Mouse (Mus musculus): ENCODE measurements around the gene Aldh5a1. TPM values are rescaled to one million over a fixed set of nuclear protein-coding genes. Genes with fewer than 3 reads are reported as not detected.

Aldh5a1 gene
- total and polyA plus RNA-seq, 3 experiments: 9.6 to 28.7 (median 26.7) TPM

- DNase-seq: no peak
- Histone ChIP-seq H3K27ac (no peak overlapping the region), H3K79me2 (replicated peaks; ENCODE audit: control insufficient read depth, insufficient read depth, low read length) (no peaks in the 10 kb centered on the region), H3K4me1 (ENCODE audit: control insufficient read depth, insufficient read depth, low read length) (no peaks in the 10 kb centered on the region; the same call in 1 of the 2 replicates), H3K27me3 (ENCODE audit: control insufficient read depth, insufficient read depth, low read length) (no peaks in the 10 kb centered on the region), H3K9ac (ENCODE audit: low read depth, low read length) (no peak overlapping the region), H3K36me3 (ENCODE audit: control insufficient read depth, insufficient read depth, low read length) (no peaks in the 10 kb centered on the region), H3K4me3 (no peak overlapping the region)
- intact Hi-C loops (cut with DNase I): no loop called here
- WGBS: 76% methylated on average over 12 of the region's 12 CpGs
- no peak for TF ChIP-seq CTCF (IDR thresholded peaks at IDR 0.05)
- TF ChIP-seq POLR2A (IDR thresholded peaks at IDR 0.05; ENCODE audit: insufficient read depth, low read depth, low read length): no peak
- no peak for TF ChIP-seq EP300 (IDR thresholded peaks at IDR 0.05; ENCODE audit: insufficient read depth, low read depth, low read length)
Measured at GRCm38 (mm10) chr13:24861084-24861483, 76.4 kb downstream of the Aldh5a1 start.

GRCm38 (mm10) chr13:24859115-24859514 lies 78.3 kb downstream of the Aldh5a1 start:
- Histone ChIP-seq H3K27me3 (ENCODE audit: control insufficient read depth, insufficient read depth, low read length) (no peaks in the 10 kb centered on the region), H3K4me1 (ENCODE audit: control insufficient read depth, insufficient read depth, low read length) (no peaks in the 10 kb centered on the region; the same call in 1 of the 2 replicates)
- TF ChIP-seq CTCF (IDR thresholded peaks at IDR 0.05) (no peak), EP300 (IDR thresholded peaks at IDR 0.05; ENCODE audit: insufficient read depth, low read depth, low read length) (no peak), POLR2A (IDR thresholded peaks at IDR 0.05; ENCODE audit: insufficient read depth, low read depth, low read length) (no peak)

More at GRCm38 (mm10) chr13:24859115-24859514, 78.3 kb downstream of the Aldh5a1 start:
- H3K4me3 ChIP-seq: no peak overlapping the region
- intact Hi-C loops (cut with DNase I): no loop called here
- DNase-seq: no peak
- H3K79me2 ChIP-seq (replicated peaks; ENCODE audit: control insufficient read depth, insufficient read depth, low read length): no peaks in the 10 kb centered on the region
- no peak overlapping the region for H3K27ac ChIP-seq
- H3K9ac ChIP-seq (ENCODE audit: low read depth, low read length): no peak overlapping the region
- H3K36me3 ChIP-seq (ENCODE audit: control insufficient read depth, insufficient read depth, low read length): no peaks in the 10 kb centered on the region

Other genes with a start within 250 kb of the Aldh5a1 start
- gene Armh2, start 196.4 kb downstream of the Aldh5a1 start, total RNA-seq (2021): not detected
- not detected in 2 replicates for gene Armh2, start 196.4 kb downstream of the Aldh5a1 start, polyA plus RNA-seq (2012; rRNA removed)
- 10 to 100 TPM; 45.9 to 72.3 TPM for gene Gmnn, start 175.7 kb downstream of the Aldh5a1 start, total RNA-seq (2021)
- gene Gmnn, start 175.7 kb downstream of the Aldh5a1 start, polyA plus RNA-seq (2012; rRNA removed): 12.9 and 18.4 TPM in 2 replicates
- gene BC005537, start 136.0 kb downstream of the Aldh5a1 start, total RNA-seq (2021): 100 to 1,000 TPM; 111 to 126 TPM
- gene BC005537, start 136.0 kb downstream of the Aldh5a1 start, polyA plus RNA-seq (2012; rRNA removed): 30.7 and 50.1 TPM in 2 replicates
- 100 to 1,000 TPM; 383 to 456 TPM for gene Acot13, start 106.1 kb downstream of the Aldh5a1 start, total RNA-seq (2021)
- 365 and 457 TPM in 2 replicates for gene Acot13, start 106.1 kb downstream of the Aldh5a1 start, polyA plus RNA-seq (2012; rRNA removed)
- 10 to 100 TPM; 12.0 to 13.1 TPM for gene Tdp2, start 106.0 kb downstream of the Aldh5a1 start, total RNA-seq (2021)
- gene Tdp2, start 106.0 kb downstream of the Aldh5a1 start, polyA plus RNA-seq (2012; rRNA removed): 8.0 and 14.5 TPM in 2 replicates
- gene D130043K22Rik, start 92.5 kb downstream of the Aldh5a1 start, total RNA-seq (2021): under 1 TPM in 1 of 2 experiments, not detected in 1; 0.05 TPM
- 0.04 TPM in 1 of 2 replicates, not detected in the other for gene D130043K22Rik, start 92.5 kb downstream of the Aldh5a1 start, polyA plus RNA-seq (2012; rRNA removed)
- 1 to 10 TPM; 2.1 to 2.7 TPM for gene Gpld1, start 5.5 kb upstream of the Aldh5a1 start, total RNA-seq (2021)
- gene Gpld1, start 5.5 kb upstream of the Aldh5a1 start, polyA plus RNA-seq (2012; rRNA removed): 0.98 and 1.6 TPM in 2 replicates
- gene Mrs2, start 82.7 kb upstream of the Aldh5a1 start, total RNA-seq (2021): 10 to 100 TPM; 46.8 to 49.3 TPM
- gene Mrs2, start 82.7 kb upstream of the Aldh5a1 start, polyA plus RNA-seq (2012; rRNA removed): 24.1 and 57.1 TPM in 2 replicates
- not detected for gene Dcdc2a, start 118.3 kb upstream of the Aldh5a1 start, total RNA-seq (2021)
- 0.12 TPM in 1 of 2 replicates, not detected in the other for gene Dcdc2a, start 118.3 kb upstream of the Aldh5a1 start, polyA plus RNA-seq (2012; rRNA removed)